Mouse (Mus musculus): Measurements from ENCODE around the gene Prpf6.

DNA sequence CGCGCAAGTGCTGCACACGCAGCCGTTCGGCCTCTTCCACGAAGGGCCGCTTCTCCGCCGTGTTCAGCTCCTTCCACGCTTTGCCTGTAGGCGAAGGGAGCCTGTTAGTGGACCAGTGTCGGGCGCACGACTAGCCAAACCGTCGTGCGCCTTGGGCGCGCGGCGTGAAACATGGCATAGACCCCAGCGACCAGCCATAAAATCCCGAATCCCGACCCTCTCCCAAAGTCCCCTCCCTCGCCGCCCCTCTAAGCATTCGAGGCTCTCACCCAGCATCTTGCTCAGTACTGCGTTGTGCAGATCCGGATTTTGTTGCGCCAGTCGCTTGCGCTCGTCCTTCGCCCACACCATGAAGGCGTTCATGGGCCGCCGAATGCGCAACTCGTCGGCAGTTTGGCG is 79.2 kb downstream of the Prpf6 start:
- TF ChIP-seq EP300 (IDR thresholded peaks at IDR 0.05) (no peak), CTCF (IDR thresholded peaks at IDR 0.05) (no peak)

Data from lung, postnatal 0 days (tissue).